Mouse (Mus musculus) lung, postnatal 0 days (tissue): Measurements from ENCODE around the gene Ppargc1a. TPM values are rescaled to one million over a fixed set of nuclear protein-coding genes. Genes with fewer than 3 reads are reported as not detected.

Experiments
- ATAC-seq: fragments of 200-750 bp; cut with Nextera tagmentation; 2 replicates; pipeline ENCODE4 v1.8.0; 2017; ENCODE audit warnings: moderate library complexity
- DNase-seq: peaks from one replicate; pipeline ENCODE4 v3.0.0-alpha.2; 2016; ENCODE audit warnings: low spot score
- H3K27ac ChIP-seq: fragments of 300-500 bp; sonication (generic); 2 replicates; pipeline ENCODE4 v1.5.1; 2014; ENCODE audit warnings: antibody characterized with exemption, mild to moderate bottlenecking, low read length, mixed read lengths
- H3K27me3 ChIP-seq: fragments of 300-500 bp; sonication (generic); replicated peaks from 2 replicates; pipeline ENCODE4 v1.6.1; 2014; ENCODE audit warnings: low read length, mixed read lengths; ENCODE audit not compliant: insufficient read depth
- H3K36me3 ChIP-seq: fragments of 300-500 bp; sonication (generic); 2 replicates; pipeline ENCODE4 v1.6.1; 2014; ENCODE audit warnings: low read length, mixed read lengths; ENCODE audit not compliant: insufficient read depth
- H3K4me1 ChIP-seq: fragments of 300-500 bp; sonication (generic); 2 replicates; pipeline ENCODE4 v1.6.1; 2014; ENCODE audit warnings: antibody characterized with exemption, low read depth, low read length, mixed read lengths; ENCODE audit not compliant: insufficient read depth
- H3K4me2 ChIP-seq: fragments of 300-500 bp; sonication (generic); replicated peaks from 2 replicates; pipeline ENCODE4 v1.6.1; 2014; ENCODE audit warnings: low read depth, mild to moderate bottlenecking, low read length, moderate library complexity, mixed read lengths
- H3K4me3 ChIP-seq: fragments of 300-500 bp; sonication (generic); 2 replicates; pipeline ENCODE4 v1.5.1; 2014; ENCODE audit warnings: low read depth, low read length
- H3K9ac ChIP-seq: fragments of 300-500 bp; sonication (generic); replicated peaks from 2 replicates; pipeline ENCODE4 v1.6.1; 2014; ENCODE audit warnings: low read depth, mild to moderate bottlenecking
- H3K9me3 ChIP-seq: fragments of 300-500 bp; sonication (generic); 2 replicates; pipeline ENCODE4 v1.6.1; 2016; ENCODE audit warnings: low read length, mixed read lengths
- CTCF ChIP-seq: IDR thresholded peaks from 2 replicates; pipeline ENCODE4 v1.5.1; 2016; ENCODE audit warnings: antibody characterized with exemption, mild to moderate bottlenecking
- EP300 ChIP-seq: IDR thresholded peaks from 2 replicates; pipeline ENCODE4 v1.6.1; 2016; ENCODE audit warnings: antibody characterized with exemption, mild to moderate bottlenecking, control low read depth
- WGBS: fragments of 180-500 bp; shearing (Covaris S2); extraction: QIAGEN DNeasy Blood & Tissue Kit; methylation state at CpG from one replicate; pipeline ENCODE4 v1.1.7; 2014; 5-methylcytosine and 5-hydroxymethylcytosine counted together
- polyA plus RNA-seq: library from polyadenylated mRNA; unstranded; fragments of >200 nt; fragmentation: Nextera tagmentation; extraction: Ambion mirVana; gene quantifications from 2 replicates; pipeline ENCODE4 v1.2.1, GENCODE M21; 2015

The Ppargc1a gene
- polyA plus RNA-seq, 1 experiment from 2014 or later, result 4.8 TPM

GRCm38 (mm10) chr5:51538319-51538718 is 29.2 kb downstream of the Ppargc1a start:
- Histone ChIP-seq H3K9me3 (no peaks in the 10 kb centered on the region), H3K9ac (no peak overlapping the region), H3K4me2 (no peak overlapping the region), H3K4me3 (no peak overlapping the region), H3K27ac (no peak overlapping the region), H3K36me3 (no peaks in the 10 kb centered on the region), H3K27me3 (no peaks in the 10 kb centered on the region), H3K4me1 (no peaks in the 10 kb centered on the region)
- DNase-seq (no peak), ATAC-seq (no peak)
- 69% methylated on average over 6 of the region's 6 CpGs for WGBS
- TF ChIP-seq CTCF (no peak), EP300 (no peak)

- no peak overlapping the region for H3K27ac ChIP-seq
- H3K4me1 ChIP-seq, result no peaks in the 10 kb centered on the region
- no peak for ATAC-seq
- no peaks in the 10 kb centered on the region for H3K27me3 ChIP-seq
- no peak overlapping the region for H3K9ac ChIP-seq
- no peaks in the 10 kb centered on the region for H3K36me3 ChIP-seq
- no peak for TF ChIP-seq CTCF
- TF ChIP-seq EP300, result no peak
- H3K9me3 ChIP-seq, result no peaks in the 10 kb centered on the region
- no peak overlapping the region for H3K4me2 ChIP-seq
- no peak overlapping the region for H3K4me3 ChIP-seq
- DNase-seq, result no peak
Measured at GRCm38 (mm10) chr5:51537646-51538030, 29.9 kb downstream of the Ppargc1a start.

- Histone ChIP-seq H3K36me3 (no peaks in the 10 kb centered on the region), H3K4me2 (no peak overlapping the region), H3K27me3 (no peaks in the 10 kb centered on the region), H3K9me3 (no peaks in the 10 kb centered on the region), H3K4me3 (no peak overlapping the region), H3K9ac (no peak overlapping the region), H3K4me1 (no peaks in the 10 kb centered on the region), H3K27ac (no peak overlapping the region)
- TF ChIP-seq EP300 (no peak), CTCF (no peak)
- DNase-seq (peak; percentile 28), ATAC-seq (peak; percentile 65)
- WGBS, result 40% methylated on average over 7 of the region's 7 CpGs
Measured at GRCm38 (mm10) chr5:51537009-51537645, 30.4 kb downstream of the Ppargc1a start.

DNA sequence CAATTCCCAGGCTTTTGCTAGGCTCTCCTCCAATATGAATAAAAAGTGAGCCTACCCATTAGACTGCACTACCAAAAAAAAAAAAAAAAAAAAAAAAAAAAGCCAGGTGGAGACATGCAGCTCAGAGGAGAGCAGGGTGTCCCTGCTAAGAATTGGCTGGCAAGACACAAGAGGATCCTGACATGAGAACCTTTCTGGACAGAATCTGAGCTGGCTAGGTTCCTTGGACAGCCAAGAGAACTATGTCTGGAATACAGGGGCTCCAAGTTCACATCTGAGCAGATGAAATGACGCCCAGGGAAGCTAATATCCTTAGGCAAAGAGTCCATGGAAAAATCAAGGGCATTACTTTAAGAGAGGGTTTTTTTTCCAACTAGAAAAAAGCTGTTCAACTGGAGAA is 33.1 kb downstream of the Ppargc1a start:
- Histone ChIP-seq H3K4me1 (no peaks in the 10 kb centered on the region), H3K27me3 (no peaks in the 10 kb centered on the region), H3K9ac (no peak overlapping the region), H3K27ac (no peak overlapping the region), H3K4me3 (no peak overlapping the region), H3K9me3 (no peaks in the 10 kb centered on the region), H3K4me2 (no peak overlapping the region), H3K36me3 (no peaks in the 10 kb centered on the region)
- no peak for DNase-seq
- no peak for ATAC-seq
- 94% methylated on average over 1 of the region's 1 CpGs for WGBS
- TF ChIP-seq EP300, result no peak

DNA sequence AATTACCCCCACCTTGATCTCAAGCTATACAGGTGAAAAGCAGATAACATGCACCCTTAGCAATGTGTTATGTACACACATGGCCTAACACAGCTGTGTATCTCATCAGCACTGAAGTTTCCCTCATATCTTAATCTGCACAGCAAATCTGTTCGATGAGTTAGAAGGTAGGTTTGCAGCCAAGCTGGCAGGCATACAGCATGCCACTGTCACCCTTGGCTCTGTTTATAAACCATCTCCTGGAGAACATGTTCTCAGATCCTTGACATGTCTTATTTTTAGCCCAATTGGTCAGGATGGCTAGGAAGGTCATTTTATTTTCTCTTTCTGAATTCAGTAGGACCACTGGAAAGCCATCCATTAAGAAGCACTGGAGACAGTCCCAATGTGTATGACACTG is 36.2 kb downstream of the Ppargc1a start:
- no peak overlapping the region for H3K4me2 ChIP-seq
- DNase-seq (no peak), ATAC-seq (no peak)
- H3K36me3 ChIP-seq, result no peaks in the 10 kb centered on the region
- H3K4me3 ChIP-seq, result no peak overlapping the region
- H3K4me1 ChIP-seq, result no peaks in the 10 kb centered on the region
- H3K27ac ChIP-seq, result no peak overlapping the region
- TF ChIP-seq CTCF (no peak), EP300 (no peak)
- H3K9me3 ChIP-seq, result no peaks in the 10 kb centered on the region
- 51% methylated on average over 1 of the region's 1 CpGs for WGBS
- H3K9ac ChIP-seq, result no peak overlapping the region
- H3K27me3 ChIP-seq, result no peaks in the 10 kb centered on the region

DNA sequence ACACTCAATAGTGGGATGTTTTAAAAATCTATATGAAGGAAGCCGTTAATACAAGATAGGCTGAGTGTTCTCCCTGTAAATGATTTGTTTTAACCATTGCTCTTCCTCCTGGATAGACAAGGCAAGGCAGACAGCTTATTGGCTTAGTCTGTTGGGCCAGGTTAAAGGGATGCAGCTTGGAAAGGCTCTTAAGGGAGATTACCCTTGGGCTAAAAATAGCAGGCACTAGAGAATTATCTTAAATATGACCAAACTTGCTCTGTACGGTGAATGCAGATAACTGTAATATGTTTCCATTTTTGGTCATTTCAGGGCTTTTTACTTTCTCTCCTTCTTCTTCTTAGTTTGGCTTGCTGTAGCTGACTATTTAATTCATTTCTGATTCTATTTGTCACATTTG is 38.1 kb downstream of the Ppargc1a start:
- H3K36me3 ChIP-seq, result no peaks in the 10 kb centered on the region
- no peaks in the 10 kb centered on the region for H3K4me1 ChIP-seq
- no peak overlapping the region for H3K9ac ChIP-seq
- no peak for DNase-seq
- no peak overlapping the region for H3K4me3 ChIP-seq
- no peak for TF ChIP-seq EP300
- no peak for TF ChIP-seq CTCF
- no peak overlapping the region for H3K4me2 ChIP-seq
- H3K9me3 ChIP-seq, result no peaks in the 10 kb centered on the region
- 36% methylated on average over 2 of the region's 2 CpGs for WGBS
- no peak for ATAC-seq
- no peak overlapping the region for H3K27ac ChIP-seq
- H3K27me3 ChIP-seq, result no peaks in the 10 kb centered on the region

DNA sequence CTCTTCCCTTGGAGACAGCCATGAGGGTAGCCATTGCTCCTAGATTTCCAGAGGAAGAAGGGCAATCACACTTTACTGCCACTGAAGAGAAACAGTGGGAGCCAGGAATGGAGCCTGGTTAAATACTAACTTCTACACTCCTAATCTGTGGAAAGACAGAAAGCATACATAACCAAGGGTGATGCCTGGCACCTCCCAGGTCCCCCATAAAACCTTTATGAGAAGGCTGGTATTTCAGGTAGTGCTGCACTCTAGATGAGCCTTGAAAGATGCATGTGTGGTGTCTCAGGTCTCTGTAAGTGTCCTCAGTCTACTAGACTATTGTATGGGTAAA is 39.4 kb downstream of the Ppargc1a start:
- H3K9ac ChIP-seq, result no peak overlapping the region
- ATAC-seq (no peak), DNase-seq (no peak)
- H3K4me3 ChIP-seq, result no peak overlapping the region
- H3K4me2 ChIP-seq, result no peak overlapping the region
- H3K36me3 ChIP-seq, result no peaks in the 10 kb centered on the region
- no peak overlapping the region for H3K27ac ChIP-seq
- no peaks in the 10 kb centered on the region for H3K4me1 ChIP-seq
- TF ChIP-seq EP300 (no peak), CTCF (no peak)
- no peaks in the 10 kb centered on the region for H3K27me3 ChIP-seq
- H3K9me3 ChIP-seq, result no peaks in the 10 kb centered on the region
